Mouse (Mus musculus): ENCODE measurements at regions not wholly inside any gene's neighbourhood (a gene's known extent, or its start where the extent isn't known, plus 50 kb on each side); places are given as distances from the start of the nearest gene placed in this dataset.
"Not testable (repeated sequence)": the region's sequence is repeated elsewhere in the genome, so short reads cannot be mapped to it uniquely, and the experiment has no call there.

DNA sequence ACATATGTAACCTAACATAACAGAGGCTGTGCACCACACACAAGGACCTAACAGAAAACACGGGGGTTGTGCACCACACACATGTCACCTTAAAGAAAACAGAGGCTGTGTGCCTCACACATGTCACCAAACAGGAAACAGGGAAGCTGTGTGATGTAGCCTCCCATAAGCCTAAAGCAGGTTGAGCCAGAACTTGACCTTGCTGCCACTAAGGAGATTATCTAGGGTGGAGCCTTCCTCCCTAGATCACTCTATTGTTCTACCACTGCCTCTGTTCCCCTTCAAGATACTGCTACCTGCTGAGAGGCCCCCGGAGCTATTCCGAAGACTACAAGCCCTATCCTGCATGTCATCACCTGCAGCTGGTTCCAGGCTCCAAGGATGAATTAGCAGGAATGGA lies 100.1 kb upstream of the Thrb start:
- not testable (repeated sequence) for DNase-seq (ENCODE audit: low spot score)

DNA sequence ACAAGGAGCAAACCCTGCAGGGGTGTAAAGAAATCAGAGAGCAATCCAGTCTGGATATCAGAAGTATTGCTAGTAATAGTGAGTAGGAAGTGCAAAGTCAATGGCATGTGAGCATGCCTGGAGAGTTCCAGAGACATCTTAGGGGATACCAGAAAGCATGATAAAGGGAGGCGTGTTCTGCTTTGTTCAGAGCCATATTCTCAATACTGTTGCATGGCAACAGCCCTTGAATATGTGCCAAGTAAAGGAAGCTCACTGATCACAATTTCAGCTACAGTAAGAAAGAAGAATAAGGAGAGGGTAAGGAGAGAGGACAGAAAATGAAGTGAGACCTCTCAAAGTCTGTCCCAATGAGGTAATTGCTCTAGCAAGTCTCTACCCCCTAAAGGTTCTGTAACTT lies 92.1 kb upstream of the Thrb start:
- DNase-seq (ENCODE audit: low spot score), result no peak

DNA sequence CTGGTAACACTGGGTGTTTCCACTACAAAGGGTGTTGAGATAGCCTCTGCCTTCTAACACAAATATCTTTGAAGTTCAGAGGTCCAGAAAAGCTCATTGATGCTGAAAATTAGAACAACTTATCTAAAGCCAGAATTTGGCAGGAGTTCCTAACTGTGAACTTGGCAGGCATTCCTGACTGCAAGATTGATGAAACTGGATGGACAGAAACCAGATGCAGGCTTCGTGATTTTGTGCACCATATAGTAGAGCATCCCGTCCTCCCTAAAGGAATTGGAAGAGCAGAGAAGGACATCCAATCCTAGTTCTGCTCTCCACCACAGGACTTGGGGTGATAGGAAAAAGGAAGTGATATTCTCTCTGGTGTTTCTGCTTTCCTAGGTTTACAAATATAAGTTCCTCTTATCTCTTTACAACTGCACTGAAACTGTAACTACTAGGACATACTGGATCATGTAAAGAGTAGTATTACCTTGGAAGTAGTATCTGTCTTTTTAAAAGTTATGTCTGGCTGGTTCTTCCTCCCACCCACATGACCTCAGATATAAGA lies 90.9 kb upstream of the Thrb start:
- no peak for DNase-seq (ENCODE audit: low spot score)

- no peak for DNase-seq (ENCODE audit: low spot score)
These were observed 81.3 kb upstream of the Thrb start for GRCm38 (mm10) chr14:17578776-17579175.

- no peak for DNase-seq (ENCODE audit: low spot score)
These were observed 70.5 kb upstream of the Thrb start for GRCm38 (mm10) chr14:17589595-17589994.

DNA sequence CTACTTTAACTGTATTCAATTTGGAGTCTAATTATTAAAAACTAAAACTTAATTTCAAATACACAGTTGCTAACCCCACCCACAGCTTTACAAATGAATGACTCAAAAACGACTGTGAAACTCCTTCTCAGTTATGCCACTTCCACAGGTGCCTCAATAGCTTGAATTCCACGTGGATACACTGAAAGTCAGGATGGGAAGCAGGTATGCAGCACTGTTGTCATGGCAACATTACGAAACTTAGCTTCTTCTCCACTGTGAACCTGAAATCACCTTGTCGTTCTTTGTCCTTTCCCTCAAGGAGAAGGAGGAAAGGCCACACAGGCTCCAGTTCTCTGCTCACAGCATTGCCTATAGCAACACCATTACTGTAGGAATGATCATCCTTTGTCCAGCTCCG lies 60.5 kb upstream of the Thrb start:
- DNase-seq (ENCODE audit: low spot score), result no peak

- no peak for DNase-seq (ENCODE audit: low spot score)
These were observed 57.7 kb upstream of the Thrb start for GRCm38 (mm10) chr14:17602357-17602756.

DNA sequence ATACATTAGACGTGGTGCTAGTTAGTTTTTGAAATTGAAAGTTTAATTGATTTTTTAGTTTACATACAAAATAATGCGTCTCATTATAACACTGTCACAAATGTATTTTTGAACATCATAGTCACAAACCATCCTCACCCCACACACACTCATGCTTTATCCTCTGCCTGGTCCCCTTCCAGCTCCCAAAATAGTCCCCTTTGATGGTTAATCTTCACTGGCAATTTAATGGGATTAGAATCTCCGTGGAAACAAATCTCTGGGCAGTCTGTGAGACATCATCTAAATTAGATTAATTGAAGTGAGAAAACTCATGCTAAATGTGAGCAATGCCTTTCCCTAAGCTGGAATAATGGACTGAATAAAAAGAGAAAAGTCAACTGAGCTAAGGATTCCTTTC lies 54.0 kb upstream of the Thrb start:
- no peak for DNase-seq (ENCODE audit: low spot score)

DNA sequence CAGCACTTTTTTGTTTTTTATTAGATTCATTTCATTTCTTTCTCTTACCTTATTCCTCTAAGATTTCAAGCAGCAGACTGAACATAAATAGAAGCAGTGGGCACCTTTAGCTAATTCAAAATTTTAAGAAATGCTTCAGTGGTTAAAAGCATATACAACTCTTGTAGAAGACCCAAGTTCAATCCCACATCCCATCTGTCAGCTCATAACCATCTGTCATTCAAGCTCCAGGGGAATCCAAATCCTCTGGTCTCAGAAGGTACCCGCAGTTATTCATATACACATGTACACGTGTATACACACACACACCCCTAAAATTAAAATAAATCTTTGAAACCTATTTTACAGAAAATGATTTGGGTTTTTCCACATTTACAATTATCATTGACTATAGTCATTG lies 52.9 kb upstream of the Thrb start:
- no peak for DNase-seq (ENCODE audit: low spot score)

All from embryo, embryonic 10.5 days (tissue).